Mouse (Mus musculus): ENCODE results near the gene Lyar. TPM values are rescaled to one million over a fixed set of nuclear protein-coding genes. Genes with fewer than 3 reads are reported as not detected.
A peak's percentile ranks its signal among the peaks of the same experiment; 100 is the strongest.

Lyar gene
- polyA plus RNA-seq (2015; fragmentation: Nextera tagmentation; extraction: Ambion mirVana), result 68.1 and 78.5 TPM in 2 replicates

- no peaks in the 10 kb centered on the region for H3K9me3 ChIP-seq (replicated peaks; ENCODE audit: control insufficient read depth, low read length)
- under 1% methylated on average over 55 of the region's 55 CpGs for WGBS
- ATAC-seq (ENCODE audit: insufficient read depth, low FRiP score), result peak; percentile 93
- peak within 1 kb of the TSS; percentile 76 for H3K4me2 ChIP-seq (ENCODE audit: low read depth, low read length)
- no peaks in the 10 kb centered on the region for H3K27me3 ChIP-seq (ENCODE audit: control insufficient read depth, insufficient read depth, low read length)
- peaks cover 17% of the 10 kb centered on the region for H3K4me1 ChIP-seq (ENCODE audit: control insufficient read depth, insufficient read depth, low read length)
- H3K9ac ChIP-seq (ENCODE audit: low read length), result peak within 1 kb of the TSS; percentile 83
- peak within 1 kb of the TSS; percentile 41 for H3K27ac ChIP-seq (ENCODE audit: low read length)
- H3K36me3 ChIP-seq (ENCODE audit: control insufficient read depth, insufficient read depth, low read length), result no peaks in the 10 kb centered on the region
- H3K4me3 ChIP-seq (replicated peaks; ENCODE audit: low read length), result peak within 1 kb of the TSS; percentile 85
Observed at GRCm38 (mm10) chr5:38220328-38220912, at the start of gene Lyar, which contains the start of gene Zbtb49. Gene Lyar, plus strand, starts transcription at chr5:38220470. Gene Zbtb49, minus strand, starts transcription at chr5:38220457.

- no peak overlapping the region for H3K9ac ChIP-seq (ENCODE audit: low read length)
- no peak overlapping the region for H3K4me2 ChIP-seq (ENCODE audit: low read depth, low read length)
- H3K36me3 ChIP-seq (ENCODE audit: control insufficient read depth, insufficient read depth, low read length), result no peaks in the 10 kb centered on the region
- no peaks in the 10 kb centered on the region for H3K4me1 ChIP-seq (ENCODE audit: control insufficient read depth, insufficient read depth, low read length)
- H3K4me3 ChIP-seq (replicated peaks; ENCODE audit: low read length), result no peak overlapping the region
- no peak for ATAC-seq (ENCODE audit: insufficient read depth, low FRiP score)
- 36% methylated on average over 5 of the region's 5 CpGs for WGBS
- H3K27me3 ChIP-seq (ENCODE audit: control insufficient read depth, insufficient read depth, low read length), result no peaks in the 10 kb centered on the region
- H3K9me3 ChIP-seq (replicated peaks; ENCODE audit: control insufficient read depth, low read length), result 0 out of 2 replicates have a peak, but pooled peaks cover 4% of the 10 kb centered on the region
- no peak overlapping the region for H3K27ac ChIP-seq (ENCODE audit: low read length)
Observed at GRCm38 (mm10) chr5:38173766-38174165, 46.5 kb upstream of the Lyar start.

GRCm38 (mm10) chr5:38174256-38174912 is 45.9 kb upstream of the Lyar start:
- Histone ChIP-seq H3K27ac (ENCODE audit: low read length) (no peak overlapping the region), H3K36me3 (ENCODE audit: control insufficient read depth, insufficient read depth, low read length) (no peaks in the 10 kb centered on the region), H3K27me3 (ENCODE audit: control insufficient read depth, insufficient read depth, low read length) (no peaks in the 10 kb centered on the region), H3K9me3 (replicated peaks; ENCODE audit: control insufficient read depth, low read length) (0 out of 2 replicates have a peak, but pooled peaks cover 4% of the 10 kb centered on the region), H3K9ac (ENCODE audit: low read length) (no peak overlapping the region), H3K4me2 (ENCODE audit: low read depth, low read length) (no peak overlapping the region), H3K4me3 (replicated peaks; ENCODE audit: low read length) (no peak overlapping the region), H3K4me1 (ENCODE audit: control insufficient read depth, insufficient read depth, low read length) (no peaks in the 10 kb centered on the region)
- 82% methylated on average over 16 of the region's 16 CpGs for WGBS
- no peak for ATAC-seq (ENCODE audit: insufficient read depth, low FRiP score)

DNA sequence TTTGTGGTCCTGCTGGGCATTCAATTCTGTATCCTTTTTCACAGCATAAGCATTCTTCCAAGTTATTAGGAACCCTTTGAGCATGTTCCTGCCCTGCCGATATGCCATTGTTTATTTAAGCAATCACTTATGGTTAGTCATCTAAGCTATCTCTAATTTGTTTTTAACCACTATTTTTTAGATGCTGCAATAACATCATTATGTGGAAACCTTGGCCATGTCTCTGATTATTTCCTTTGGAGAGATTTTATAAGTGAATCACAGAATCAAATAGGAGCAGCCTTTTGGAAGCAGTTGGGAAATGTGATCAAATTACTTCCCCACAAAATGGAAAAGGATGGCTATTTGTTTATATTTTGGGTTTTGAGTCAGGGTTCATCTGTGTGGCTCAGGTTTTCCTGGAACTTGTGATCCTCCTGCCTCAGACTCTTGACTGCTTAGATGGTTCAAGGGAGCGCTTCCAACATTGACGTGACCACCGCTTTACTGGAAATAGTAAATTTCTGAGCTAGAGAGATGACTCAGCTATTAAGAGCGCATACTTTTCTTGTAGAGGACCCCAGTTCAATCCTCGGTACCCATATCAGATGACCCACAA is 35.5 kb upstream of the Lyar start:
- H3K27me3 ChIP-seq (ENCODE audit: control insufficient read depth, insufficient read depth, low read length), result no peaks in the 10 kb centered on the region
- no peak overlapping the region for H3K9ac ChIP-seq (ENCODE audit: low read length)
- WGBS, result 77% methylated on average over 6 of the region's 6 CpGs
- H3K9me3 ChIP-seq (replicated peaks; ENCODE audit: control insufficient read depth, low read length), result no peaks in the 10 kb centered on the region
- no peaks in the 10 kb centered on the region for H3K36me3 ChIP-seq (ENCODE audit: control insufficient read depth, insufficient read depth, low read length)
- no peak overlapping the region for H3K4me2 ChIP-seq (ENCODE audit: low read depth, low read length)
- H3K4me3 ChIP-seq (replicated peaks; ENCODE audit: low read length), result no peak overlapping the region
- H3K4me1 ChIP-seq (ENCODE audit: control insufficient read depth, insufficient read depth, low read length), result no peaks in the 10 kb centered on the region
- no peak overlapping the region for H3K27ac ChIP-seq (ENCODE audit: low read length)
- ATAC-seq (ENCODE audit: insufficient read depth, low FRiP score), result no peak

GRCm38 (mm10) chr5:38187006-38187405 is 33.3 kb upstream of the Lyar start:
- H3K9me3 ChIP-seq (replicated peaks; ENCODE audit: control insufficient read depth, low read length), result no peaks in the 10 kb centered on the region
- no peak for ATAC-seq (ENCODE audit: insufficient read depth, low FRiP score)
- no peaks in the 10 kb centered on the region; the same call in 1 of the 2 replicates for H3K27me3 ChIP-seq (ENCODE audit: control insufficient read depth, insufficient read depth, low read length)
- no peak overlapping the region for H3K27ac ChIP-seq (ENCODE audit: low read length)
- no peaks in the 10 kb centered on the region for H3K36me3 ChIP-seq (ENCODE audit: control insufficient read depth, insufficient read depth, low read length)
- H3K4me2 ChIP-seq (ENCODE audit: low read depth, low read length), result no peak overlapping the region
- no peak overlapping the region for H3K4me3 ChIP-seq (replicated peaks; ENCODE audit: low read length)
- no peaks in the 10 kb centered on the region for H3K4me1 ChIP-seq (ENCODE audit: control insufficient read depth, insufficient read depth, low read length)
- H3K9ac ChIP-seq (ENCODE audit: low read length), result no peak overlapping the region
- WGBS, result 82% methylated on average over 2 of the region's 2 CpGs

DNA sequence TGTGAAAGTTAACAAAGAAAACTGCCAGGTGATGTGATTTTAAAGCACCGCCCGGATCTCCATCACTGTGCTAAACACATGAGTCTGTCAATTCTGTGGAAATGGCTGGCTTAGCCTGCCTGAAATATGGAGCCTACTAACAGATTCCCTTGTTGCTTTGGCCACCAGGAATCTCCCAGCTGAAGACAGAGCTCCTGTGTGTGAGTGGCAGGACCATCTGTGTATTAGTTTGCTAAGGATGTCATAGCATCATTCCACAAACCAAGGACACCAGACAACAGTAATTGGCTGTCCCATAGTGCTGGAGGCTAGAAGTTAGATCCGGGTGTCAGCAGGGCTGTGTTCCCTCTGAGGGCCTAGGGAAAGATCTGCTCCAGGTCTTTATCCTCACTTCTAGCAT is 29.4 kb upstream of the Lyar start:
- Histone ChIP-seq H3K9me3 (replicated peaks; ENCODE audit: control insufficient read depth, low read length) (no peaks in the 10 kb centered on the region), H3K4me3 (replicated peaks; ENCODE audit: low read length) (no peak overlapping the region), H3K4me1 (ENCODE audit: control insufficient read depth, insufficient read depth, low read length) (no peaks in the 10 kb centered on the region), H3K27ac (ENCODE audit: low read length) (no peak overlapping the region), H3K27me3 (ENCODE audit: control insufficient read depth, insufficient read depth, low read length) (no peaks in the 10 kb centered on the region; the same call in 1 of the 2 replicates), H3K9ac (ENCODE audit: low read length) (no peak overlapping the region), H3K36me3 (ENCODE audit: control insufficient read depth, insufficient read depth, low read length) (no peaks in the 10 kb centered on the region), H3K4me2 (ENCODE audit: low read depth, low read length) (no peak overlapping the region)
- no peak for ATAC-seq (ENCODE audit: insufficient read depth, low FRiP score)
- 88% methylated on average over 3 of the region's 3 CpGs for WGBS

DNA sequence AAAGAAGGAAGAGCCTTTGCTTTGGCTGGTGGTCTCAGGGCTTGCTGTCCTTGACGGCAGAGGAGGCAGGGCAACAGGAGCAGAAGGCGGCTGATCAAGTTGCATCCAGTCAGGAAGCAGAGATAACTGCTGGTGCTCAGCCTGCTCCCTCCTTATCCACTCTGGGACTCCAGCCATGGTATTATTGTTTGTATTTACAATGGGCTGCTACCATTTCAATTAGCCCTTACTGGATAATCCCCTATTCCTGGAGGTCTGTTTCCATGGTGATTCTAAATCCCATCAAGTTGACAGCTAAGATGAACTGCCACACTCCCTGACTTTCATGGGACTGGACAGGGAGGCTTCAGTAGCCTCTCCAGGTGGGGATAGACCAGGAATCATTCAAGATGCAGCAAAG is 25.3 kb upstream of the Lyar start:
- no peak overlapping the region for H3K27ac ChIP-seq (ENCODE audit: low read length)
- WGBS, result 35% methylated on average over 2 of the region's 2 CpGs
- no peaks in the 10 kb centered on the region for H3K36me3 ChIP-seq (ENCODE audit: control insufficient read depth, insufficient read depth, low read length)
- no peaks in the 10 kb centered on the region for H3K4me1 ChIP-seq (ENCODE audit: control insufficient read depth, insufficient read depth, low read length)
- no peak overlapping the region for H3K4me2 ChIP-seq (ENCODE audit: low read depth, low read length)
- no peak overlapping the region for H3K9ac ChIP-seq (ENCODE audit: low read length)
- ATAC-seq (ENCODE audit: insufficient read depth, low FRiP score), result no peak
- no peak overlapping the region for H3K4me3 ChIP-seq (replicated peaks; ENCODE audit: low read length)
- no peaks in the 10 kb centered on the region for H3K9me3 ChIP-seq (replicated peaks; ENCODE audit: control insufficient read depth, low read length)
- no peaks in the 10 kb centered on the region; the same call in 1 of the 2 replicates for H3K27me3 ChIP-seq (ENCODE audit: control insufficient read depth, insufficient read depth, low read length)

GRCm38 (mm10) chr5:38195941-38196340 is 24.3 kb upstream of the Lyar start:
- no peaks in the 10 kb centered on the region for H3K36me3 ChIP-seq (ENCODE audit: control insufficient read depth, insufficient read depth, low read length)
- H3K4me2 ChIP-seq (ENCODE audit: low read depth, low read length), result no peak overlapping the region
- no peak overlapping the region for H3K27ac ChIP-seq (ENCODE audit: low read length)
- H3K4me3 ChIP-seq (replicated peaks; ENCODE audit: low read length), result no peak overlapping the region
- no peak overlapping the region for H3K9ac ChIP-seq (ENCODE audit: low read length)
- no peaks in the 10 kb centered on the region for H3K9me3 ChIP-seq (replicated peaks; ENCODE audit: control insufficient read depth, low read length)
- no peak for ATAC-seq (ENCODE audit: insufficient read depth, low FRiP score)
- no peaks in the 10 kb centered on the region for H3K27me3 ChIP-seq (ENCODE audit: control insufficient read depth, insufficient read depth, low read length)
- no peaks in the 10 kb centered on the region for H3K4me1 ChIP-seq (ENCODE audit: control insufficient read depth, insufficient read depth, low read length)

GRCm38 (mm10) chr5:38196821-38197481 is 23.3 kb upstream of the Lyar start:
- no peaks in the 10 kb centered on the region for H3K4me1 ChIP-seq (ENCODE audit: control insufficient read depth, insufficient read depth, low read length)
- no peak overlapping the region for H3K4me3 ChIP-seq (replicated peaks; ENCODE audit: low read length)
- ATAC-seq (ENCODE audit: insufficient read depth, low FRiP score), result no peak
- WGBS, result 61% methylated on average over 5 of the region's 5 CpGs
- H3K27ac ChIP-seq (ENCODE audit: low read length), result no peak overlapping the region
- no peak overlapping the region; the same call in 1 of the 2 replicates for H3K9ac ChIP-seq (ENCODE audit: low read length)
- no peak overlapping the region for H3K4me2 ChIP-seq (ENCODE audit: low read depth, low read length)
- H3K9me3 ChIP-seq (replicated peaks; ENCODE audit: control insufficient read depth, low read length), result no peaks in the 10 kb centered on the region
- H3K36me3 ChIP-seq (ENCODE audit: control insufficient read depth, insufficient read depth, low read length), result no peaks in the 10 kb centered on the region
- no peaks in the 10 kb centered on the region for H3K27me3 ChIP-seq (ENCODE audit: control insufficient read depth, insufficient read depth, low read length)
